Comparison of ENCODE assay signal across 8 mouse cellular contexts in the genomic region with DNA sequence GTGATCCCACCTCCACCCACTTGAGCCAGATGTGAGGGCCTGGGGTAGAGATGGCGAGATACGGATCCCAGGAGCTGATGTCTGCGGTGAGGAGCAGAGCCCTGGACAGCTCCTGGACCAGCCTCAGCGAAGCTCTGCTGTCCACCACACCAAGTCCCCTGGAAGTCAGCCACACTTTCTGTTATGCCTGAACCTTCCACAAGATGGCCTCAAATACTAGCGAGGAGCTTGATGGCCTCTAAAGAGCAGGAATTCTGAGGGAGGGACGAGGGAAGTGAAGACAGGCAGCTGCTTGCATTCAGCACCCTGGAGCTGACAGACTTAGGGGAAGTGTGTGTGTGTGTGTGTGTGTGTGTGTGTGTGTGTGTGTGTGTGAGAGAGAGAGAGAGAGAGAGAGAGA. TPM values are rescaled to one million over a fixed set of nuclear protein-coding genes. Genes with fewer than 3 reads are reported as not detected.
A peak's percentile ranks its signal among the peaks of the same experiment; 100 is the strongest.
DNase-seq lines count a peak whose midpoint lies in the region; ATAC-seq lines count a peak whose summit lies in the region.

No protein-coding gene starts in this region.

- intact Hi-C loops in left cerebral cortex, postnatal 25 days (cut with DNase I), result loop anchor here (2.0 kb wide), 2 partner anchors 25 to 115 kb away; no protein-coding TSS in a partner anchor

- no peaks in the 10 kb centered on the region for H3K36me3 ChIP-seq in embryonic facial prominence, embryonic 10.5 days (replicated peaks)
- H3K36me3 ChIP-seq in intestine, embryonic 15.5 days, result no peaks in the 10 kb centered on the region
- no peaks in the 10 kb centered on the region for H3K36me3 ChIP-seq in midbrain, embryonic 10.5 days

- no peak overlapping the region for H3K9ac ChIP-seq in intestine, embryonic 15.5 days

- no peaks in the 10 kb centered on the region for H3K9me3 ChIP-seq in embryonic facial prominence, embryonic 10.5 days
- no peaks in the 10 kb centered on the region for H3K9me3 ChIP-seq in intestine, embryonic 15.5 days
- H3K9me3 ChIP-seq in midbrain, embryonic 10.5 days (replicated peaks), result no peaks in the 10 kb centered on the region

- DNase-seq in spleen, postnatal 36 days (ENCODE audit: low spot score in 2 of 2), result peak; percentile 10 to 19
- DNase-seq in spleen, adult 12 weeks (ENCODE audit: low spot score), result no peak
- DNase-seq in embryonic facial prominence, embryonic 10.5 days (ENCODE audit: low spot score), result peak; percentile 78
- DNase-seq in gonadal fat pad, adult 2 months (ENCODE audit: low read depth), result peak; percentile 23
- peak; percentile 81 to 93 for DNase-seq in left cerebral cortex, postnatal 25 days (ENCODE audit: low spot score in 2 of 2)
- DNase-seq in midbrain, embryonic 10.5 days (ENCODE audit: low spot score), result peak; percentile 77
- peak; percentile 86 for DNase-seq in skeletal muscle tissue, adult 2 months (ENCODE audit: low read depth, low spot score)

- H3K27ac ChIP-seq in embryonic facial prominence, embryonic 10.5 days (replicated peaks), result no peak overlapping the region
- H3K27ac ChIP-seq in intestine, embryonic 15.5 days, result no peak overlapping the region
- 0 out of 2 replicates have a peak overlapping the region, but pooled peaks have one; percentile 28 for H3K27ac ChIP-seq in midbrain, embryonic 10.5 days (replicated peaks)

- peak overlapping the region; percentile 63 for H3K4me2 ChIP-seq in intestine, embryonic 15.5 days (replicated peaks)

- peaks cover 21% of the 10 kb centered on the region for H3K4me1 ChIP-seq in embryonic facial prominence, embryonic 10.5 days
- peaks cover 9% of the 10 kb centered on the region; the same call in 1 of the 2 replicates for H3K4me1 ChIP-seq in intestine, embryonic 15.5 days (replicated peaks)
- H3K4me1 ChIP-seq in midbrain, embryonic 10.5 days, result peaks cover 38% of the 10 kb centered on the region

- WGBS in embryonic facial prominence, embryonic 10.5 days, result 0% methylated on average over 6 of the region's 6 CpGs
- 0% methylated on average over 6 of the region's 6 CpGs for WGBS in intestine, embryonic 15.5 days
- WGBS in midbrain, embryonic 10.5 days, result 2% methylated on average over 6 of the region's 6 CpGs

- peak overlapping the region; percentile 50 for H3K4me3 ChIP-seq in embryonic facial prominence, embryonic 10.5 days
- peak overlapping the region; percentile 30 for H3K4me3 ChIP-seq in intestine, embryonic 15.5 days (replicated peaks)
- H3K4me3 ChIP-seq in midbrain, embryonic 10.5 days, result peak overlapping the region; percentile 49

- H3K27me3 ChIP-seq in embryonic facial prominence, embryonic 10.5 days (replicated peaks; ENCODE audit: low read depth, poor library complexity, severe bottlenecking), result peaks cover 88% of the 10 kb centered on the region
- peaks cover 32% of the 10 kb centered on the region for H3K27me3 ChIP-seq in intestine, embryonic 15.5 days (replicated peaks)
- H3K27me3 ChIP-seq in midbrain, embryonic 10.5 days (ENCODE audit: low read depth, poor library complexity, severe bottlenecking), result peaks cover 72% of the 10 kb centered on the region

- peak; percentile 76 for ATAC-seq in intestine, embryonic 15.5 days

RNA-seq across cellular contexts. Expression of a gene that starts 0.9 kb away (rescaled TPM):
- polyA plus RNA-seq in embryonic facial prominence, embryonic 10.5 days (2016; fragmentation: Nextera tagmentation; extraction: Ambion mirVana), result 0.47 TPM in 1 of 2 replicates, not detected in the other
- polyA plus RNA-seq in gonadal fat pad, adult 2 months (2012; rRNA removed), result not detected in 2 replicates
- not detected in 2 replicates for polyA plus RNA-seq in intestine, embryonic 15.5 days (2015; fragmentation: Nextera tagmentation; extraction: Ambion mirVana)
- total RNA-seq in left cerebral cortex, postnatal 25 days (2021), result 1 to 10 TPM in 1 of 2 experiments, under 1 TPM in 1; 0.87 to 1.9 TPM
- not detected in 2 replicates for polyA plus RNA-seq in midbrain, embryonic 10.5 days (2016; fragmentation: Nextera tagmentation; extraction: Ambion mirVana)

RNA-seq across cellular contexts. Expression of a gene that starts 1.1 kb away (rescaled TPM):
- polyA plus RNA-seq in embryonic facial prominence, embryonic 10.5 days (2016; fragmentation: Nextera tagmentation; extraction: Ambion mirVana), result 0.06 and 0.16 TPM in 2 replicates
- polyA plus RNA-seq in gonadal fat pad, adult 2 months (2012; rRNA removed), result 0.09 and 0.30 TPM in 2 replicates
- 0.15 TPM in 1 of 2 replicates, not detected in the other for polyA plus RNA-seq in intestine, embryonic 15.5 days (2015; fragmentation: Nextera tagmentation; extraction: Ambion mirVana)
- 1 to 10 TPM; 2.3 to 2.6 TPM for total RNA-seq in left cerebral cortex, postnatal 25 days (2021)
- polyA plus RNA-seq in midbrain, embryonic 10.5 days (2016; fragmentation: Nextera tagmentation; extraction: Ambion mirVana), result 0.14 TPM in 1 of 2 replicates, not detected in the other

RNA-seq across cellular contexts. Expression of a gene that starts 43.5 kb away (rescaled TPM):
- polyA plus RNA-seq in embryonic facial prominence, embryonic 10.5 days (2016; fragmentation: Nextera tagmentation; extraction: Ambion mirVana), result 139 and 142 TPM in 2 replicates
- 89.9 and 107 TPM in 2 replicates for polyA plus RNA-seq in gonadal fat pad, adult 2 months (2012; rRNA removed)
- polyA plus RNA-seq in intestine, embryonic 15.5 days (2015; fragmentation: Nextera tagmentation; extraction: Ambion mirVana), result 142 and 148 TPM in 2 replicates
- total RNA-seq in left cerebral cortex, postnatal 25 days (2021), result 10 to 100 TPM; 63.3 to 65.0 TPM
- polyA plus RNA-seq in midbrain, embryonic 10.5 days (2016; fragmentation: Nextera tagmentation; extraction: Ambion mirVana), result 149 and 156 TPM in 2 replicates

RNA-seq across cellular contexts. Expression of a gene that starts 45.3 kb away (rescaled TPM):
- polyA plus RNA-seq in embryonic facial prominence, embryonic 10.5 days (2016; fragmentation: Nextera tagmentation; extraction: Ambion mirVana), result 0.04 TPM in 1 of 2 replicates, not detected in the other
- 0.47 and 0.61 TPM in 2 replicates for polyA plus RNA-seq in gonadal fat pad, adult 2 months (2012; rRNA removed)
- 0.06 TPM in 1 of 2 replicates, not detected in the other for polyA plus RNA-seq in intestine, embryonic 15.5 days (2015; fragmentation: Nextera tagmentation; extraction: Ambion mirVana)
- total RNA-seq in left cerebral cortex, postnatal 25 days (2021), result 10 to 100 TPM in 1 of 2 experiments, 1 to 10 TPM in 1; 9.2 to 11.4 TPM
- polyA plus RNA-seq in midbrain, embryonic 10.5 days (2016; fragmentation: Nextera tagmentation; extraction: Ambion mirVana), result not detected in 2 replicates
